Mouse (Mus musculus) fibroblast of lung, adult 2 months (primary cell): ENCODE data around the gene Cdkn1a.
A peak's percentile ranks its signal among the peaks of the same experiment; 100 is the strongest.
"Not testable (repeated sequence)": the region's sequence is repeated elsewhere in the genome, so short reads cannot be mapped to it uniquely, and the experiment has no call there.

Experiments
- DNase-seq: peaks from one replicate; pipeline ENCODE4 v3.0.0-alpha.2; 2011; ENCODE audit warnings: low read depth

Cdkn1a gene

DNA sequence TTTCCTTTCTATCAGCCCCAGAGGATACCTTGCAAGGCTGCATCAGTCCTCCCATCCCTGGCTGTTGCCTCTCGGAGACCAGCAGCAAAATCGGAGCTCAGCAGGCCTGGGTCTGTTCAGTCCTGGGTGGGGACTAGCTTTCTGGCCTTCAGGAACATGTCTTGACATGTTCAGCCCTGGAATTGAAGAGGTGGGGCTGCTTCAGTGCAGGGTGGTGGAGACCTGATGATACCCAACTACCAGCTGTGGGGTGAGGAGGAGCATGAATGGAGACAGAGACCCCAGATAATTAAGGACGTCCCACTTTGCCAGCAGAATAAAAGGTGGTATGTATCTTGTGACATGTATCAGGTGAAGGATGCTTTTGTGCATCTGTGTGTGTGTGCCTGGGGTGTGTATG, at the start of gene Cdkn1a:
TSS of gene Cdkn1a (plus strand) at position 201 of the 400 bp plus-strand sequence.
- DNase-seq = no peak

DNA sequence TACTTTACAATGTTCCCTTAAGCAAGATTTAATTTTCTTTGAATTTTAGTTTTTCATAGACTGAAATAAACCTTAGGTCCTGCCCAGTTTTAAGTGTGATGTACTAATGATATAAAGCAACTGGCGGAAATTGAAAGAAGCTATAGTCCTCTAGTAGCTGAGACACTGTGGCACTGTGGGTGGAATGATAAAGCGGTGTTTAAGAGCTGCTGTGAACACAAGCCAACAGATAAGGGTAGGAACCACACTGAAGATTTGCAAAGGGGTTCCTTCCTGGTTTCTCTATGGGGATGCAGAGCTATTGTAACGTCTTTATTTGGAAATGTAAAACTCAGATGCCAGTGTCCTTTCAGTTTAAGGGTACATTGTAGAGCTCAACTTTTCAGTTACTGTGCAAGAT, 49.1 kb upstream of the Cdkn1a start:
- not testable (repeated sequence) for DNase-seq

DNA sequence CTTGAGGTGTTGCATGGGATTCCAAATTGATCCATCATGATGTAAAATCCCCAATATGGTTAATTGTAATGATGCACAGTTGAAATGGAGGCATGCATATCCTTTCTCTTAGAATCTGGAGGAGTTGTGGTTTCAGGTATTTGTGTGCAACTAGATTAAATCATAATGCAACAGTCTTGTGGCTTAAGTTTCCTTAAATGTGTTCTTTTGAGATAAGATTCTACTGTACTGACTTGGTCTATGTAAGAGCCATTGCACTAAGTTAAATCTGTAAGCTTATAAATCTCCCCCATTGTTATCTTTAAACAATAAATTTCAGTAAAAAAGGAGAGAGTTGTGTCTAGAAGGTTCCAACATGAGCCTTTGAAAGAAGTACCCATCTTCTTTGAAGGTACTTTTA, 48.2 kb upstream of the Cdkn1a start:
- DNase-seq = no peak

- no peak for DNase-seq
These were observed 47.2 kb upstream of the Cdkn1a start for GRCm38 (mm10) chr17:29043583-29043982.

- DNase-seq = no peak
These were observed 46.4 kb upstream of the Cdkn1a start for GRCm38 (mm10) chr17:29044146-29044924.

DNA sequence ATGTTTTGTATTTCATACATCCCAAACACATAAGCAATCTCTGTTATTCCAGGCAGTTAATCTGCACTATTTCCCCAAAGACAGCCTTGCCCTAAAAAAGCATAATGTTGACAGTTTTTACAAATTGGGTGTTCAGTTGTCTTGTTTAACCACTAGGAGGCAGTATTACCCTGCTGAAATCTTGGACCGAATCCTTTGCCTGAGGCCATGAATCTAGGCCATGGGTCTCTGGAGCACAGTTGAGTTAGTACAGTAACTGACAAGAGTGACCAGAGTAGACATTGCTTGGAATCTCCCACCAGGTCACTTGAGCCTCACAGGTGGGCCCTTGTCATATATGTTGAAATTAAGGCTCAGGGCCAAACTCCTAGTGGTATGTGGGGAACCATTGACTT, 45.9 kb upstream of the Cdkn1a start:
- DNase-seq = no peak

- DNase-seq = no peak
These were observed 44.8 kb upstream of the Cdkn1a start for GRCm38 (mm10) chr17:29045741-29046530.

DNA sequence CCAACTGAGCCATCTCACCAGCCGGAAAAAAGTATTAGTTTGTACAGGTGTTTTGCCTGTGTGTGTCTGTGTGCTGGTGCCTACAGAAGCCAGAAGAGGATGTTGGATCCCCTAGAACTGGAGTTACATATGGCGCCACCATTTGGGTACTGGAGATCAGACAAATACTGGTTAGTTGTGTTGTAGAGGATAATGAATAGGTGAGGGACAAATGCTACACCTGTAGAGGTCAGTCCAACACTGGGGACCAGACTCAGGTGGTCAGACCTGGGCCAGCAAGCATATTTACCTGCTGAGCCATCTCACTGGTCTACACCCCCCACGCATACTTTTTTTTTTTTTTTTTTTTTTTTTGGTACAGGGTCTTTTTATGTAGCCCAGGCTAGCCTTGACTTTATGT, 43.9 kb upstream of the Cdkn1a start:
- DNase-seq = no peak

GRCm38 (mm10) chr17:29047697-29048514, 42.9 kb upstream of the Cdkn1a start:
- no peak for DNase-seq

DNA sequence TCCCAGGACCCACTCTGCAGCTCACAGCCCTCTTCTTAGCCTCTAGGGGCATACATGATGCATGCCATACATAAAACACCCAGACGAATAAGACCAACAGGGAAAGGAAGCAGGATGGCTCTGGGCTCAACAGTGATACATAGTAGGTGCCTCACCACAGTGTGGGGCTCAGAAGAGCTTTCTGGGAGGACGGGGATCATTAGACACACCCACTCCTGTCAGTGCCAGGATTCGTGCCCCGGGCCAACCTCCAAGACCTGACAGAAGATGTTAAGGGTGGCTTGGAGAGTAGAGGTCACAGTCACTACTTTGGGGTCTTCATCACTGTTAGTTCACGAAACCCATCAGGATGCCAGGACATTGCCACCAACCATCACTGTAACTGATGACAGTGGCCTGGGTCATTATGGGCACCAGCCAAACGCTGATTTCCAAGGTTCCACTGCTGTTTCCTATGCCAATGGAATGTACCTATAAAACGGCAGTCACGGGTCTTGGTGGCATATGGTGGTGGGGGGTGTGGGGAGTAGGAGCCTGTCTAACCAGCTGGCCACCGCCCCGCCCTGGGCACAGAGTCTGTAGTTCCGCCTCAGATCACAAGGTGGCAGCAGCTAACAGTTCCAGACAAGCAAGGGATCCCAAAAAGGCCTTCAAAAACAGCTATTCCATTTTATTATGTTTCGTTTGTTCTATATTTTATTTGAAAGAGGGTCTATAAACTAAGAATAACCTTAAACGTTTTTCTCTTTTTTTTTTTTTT, 41.8 kb upstream of the Cdkn1a start:
- DNase-seq = peak; percentile 58

- no peak for DNase-seq
These were observed 41.3 kb upstream of the Cdkn1a start for GRCm38 (mm10) chr17:29049508-29049889.

DNA sequence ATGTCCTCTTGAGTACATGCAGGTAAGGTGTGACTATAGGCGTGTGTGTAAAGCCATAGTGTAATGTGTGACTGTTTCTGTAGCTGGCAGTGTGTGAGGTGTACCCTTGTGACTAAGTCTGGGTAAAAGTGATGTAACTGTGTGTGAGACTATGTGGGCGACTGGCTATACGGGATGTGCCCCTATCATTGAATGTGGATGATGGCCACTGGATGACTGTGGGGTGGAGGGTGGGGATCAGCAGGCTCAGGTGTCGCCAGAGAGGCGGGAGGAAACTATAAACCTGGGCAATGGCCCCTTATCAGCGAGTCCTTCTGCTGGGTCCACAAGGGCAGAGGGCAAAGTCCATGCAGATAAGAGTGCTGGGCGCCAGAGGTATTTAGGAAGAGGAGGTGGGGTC, 40.9 kb upstream of the Cdkn1a start:
- no peak for DNase-seq

GRCm38 (mm10) chr17:29050791-29051190, 40.0 kb upstream of the Cdkn1a start:
- no peak for DNase-seq

DNA sequence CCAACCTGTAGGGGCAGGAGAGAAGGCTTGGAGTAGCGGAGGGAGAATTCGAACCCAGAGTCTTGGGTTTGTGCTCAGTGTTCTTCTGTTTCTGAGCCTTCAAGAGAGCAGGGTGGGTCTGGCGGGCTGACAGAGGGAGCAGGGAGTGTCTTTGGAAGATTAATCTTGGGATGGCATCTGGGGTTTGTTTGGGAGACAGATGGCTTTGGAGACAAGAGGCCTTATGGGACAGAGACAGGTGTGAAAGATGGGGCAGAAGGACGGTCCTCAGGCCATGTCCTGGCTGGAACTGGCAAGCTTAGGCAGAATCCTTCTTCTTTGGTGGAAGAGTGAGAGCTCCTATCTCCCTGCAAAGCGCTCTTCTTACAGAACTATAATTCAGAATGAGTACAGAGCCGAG, 37.7 kb upstream of the Cdkn1a start:
- no peak for DNase-seq

DNA sequence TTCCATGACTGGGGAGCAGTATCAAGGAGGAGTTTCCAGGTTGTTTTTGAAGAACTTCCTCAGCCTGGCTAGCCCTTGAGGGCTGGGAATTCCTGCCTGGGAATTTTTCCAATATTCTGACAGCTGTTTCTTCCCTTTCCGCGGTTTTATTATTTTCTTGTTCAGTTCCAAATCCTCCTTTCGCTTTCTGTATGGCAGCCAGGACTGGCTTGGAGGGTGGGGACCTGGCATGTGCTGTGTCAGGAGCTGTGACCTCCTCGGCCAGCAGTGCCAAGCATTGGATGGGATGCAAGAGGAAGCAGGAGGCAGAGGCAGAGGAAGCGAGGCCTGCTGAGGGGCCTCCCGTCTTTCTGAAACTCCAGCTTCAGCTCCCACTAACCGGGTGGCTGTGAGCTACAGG, 36.9 kb upstream of the Cdkn1a start:
- peak; percentile 88 for DNase-seq

- DNase-seq = no peak
These were observed 36.3 kb upstream of the Cdkn1a start for GRCm38 (mm10) chr17:29054429-29054828.

- no peak for DNase-seq
These were observed 35.2 kb upstream of the Cdkn1a start for GRCm38 (mm10) chr17:29055586-29055985.

GRCm38 (mm10) chr17:29056207-29056606, 34.6 kb upstream of the Cdkn1a start:
- no peak for DNase-seq

DNA sequence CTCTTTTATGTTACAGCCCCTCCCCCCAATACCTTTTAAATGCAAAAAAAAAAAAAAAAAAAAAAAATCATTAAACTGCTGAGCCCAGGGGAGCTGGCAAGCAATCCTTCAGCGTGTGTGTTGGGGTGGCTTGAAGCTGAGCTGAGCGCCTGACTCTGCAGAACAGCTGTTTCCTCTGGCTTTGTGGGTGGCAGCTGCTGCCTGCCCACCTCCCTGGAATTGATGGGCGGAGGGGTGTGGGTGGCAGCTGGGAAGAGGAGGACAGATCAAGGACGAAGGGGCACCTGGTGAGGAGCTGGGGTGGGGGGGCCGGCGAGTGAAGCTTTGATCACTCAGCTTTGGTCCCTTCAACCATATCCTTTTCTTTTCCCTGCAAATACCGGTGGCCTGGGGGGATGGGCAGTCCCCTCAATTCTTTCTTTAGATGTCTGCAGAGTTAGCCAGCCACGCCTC, 34.1 kb upstream of the Cdkn1a start:
- DNase-seq = no peak

DNA sequence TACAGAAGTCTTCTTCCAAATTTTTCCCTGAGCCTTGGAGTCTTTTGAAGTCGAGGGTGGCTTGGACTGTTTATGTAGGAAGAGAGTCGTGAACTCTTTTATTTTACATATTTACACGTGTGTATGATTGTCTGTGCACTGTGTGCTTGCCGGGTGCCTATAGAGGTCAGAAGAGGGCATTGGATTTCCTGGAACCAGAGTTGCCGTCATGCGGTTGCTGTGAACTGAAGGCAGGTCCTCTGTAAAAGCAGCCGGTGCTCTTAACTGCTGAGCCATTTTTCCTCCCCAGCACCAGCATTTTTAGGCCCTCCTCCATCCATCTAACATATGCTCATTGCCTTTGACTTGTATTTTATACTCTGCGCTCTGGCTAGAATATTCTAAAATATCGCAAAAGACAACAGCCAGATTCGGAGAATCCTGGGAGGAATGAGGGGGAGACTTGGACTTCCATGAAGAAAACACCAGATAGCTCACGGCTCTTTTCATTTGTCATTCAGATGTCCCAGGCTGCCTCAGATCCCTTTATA, 33.4 kb upstream of the Cdkn1a start:
- no peak for DNase-seq

DNA sequence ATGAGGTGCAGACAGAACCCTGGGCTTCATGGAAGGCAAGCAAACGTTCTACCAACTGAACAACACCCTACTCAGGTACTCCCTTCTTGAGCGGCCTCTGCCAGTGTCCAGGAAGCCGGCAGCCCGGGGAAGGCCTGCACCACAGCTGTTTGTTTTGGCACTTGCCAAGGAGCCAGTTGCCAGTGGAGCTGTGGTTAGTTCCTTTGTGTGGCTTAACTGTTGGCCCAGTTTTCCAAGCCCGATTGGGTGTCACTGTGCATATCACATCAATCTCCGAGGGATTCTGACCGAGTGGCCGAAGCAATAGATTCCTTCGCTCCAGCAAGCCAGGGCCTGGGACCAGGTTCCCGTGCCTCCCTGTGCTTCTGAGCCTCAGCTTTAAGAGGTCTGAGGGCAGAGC, 32.8 kb upstream of the Cdkn1a start:
- no peak for DNase-seq

DNA sequence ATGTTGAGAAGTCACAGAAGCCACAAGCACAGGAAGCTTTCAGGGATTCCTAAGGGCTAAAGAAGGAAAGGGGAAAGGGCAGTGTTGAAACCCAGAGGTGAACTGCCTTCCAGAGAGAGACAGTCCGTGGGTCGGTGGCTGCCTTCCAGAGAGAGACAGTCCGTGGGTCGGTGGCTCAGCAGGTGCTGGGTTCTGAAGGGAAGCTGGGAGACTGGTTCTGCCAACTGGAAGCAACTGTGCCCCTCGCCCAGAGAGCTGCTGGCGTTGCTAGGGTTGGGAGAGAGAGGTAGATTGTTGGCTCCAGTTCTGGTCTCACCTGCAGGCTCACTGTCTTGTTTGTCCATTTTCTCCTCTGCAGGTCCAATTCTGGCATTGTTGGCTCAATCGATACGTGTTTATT, 32.3 kb upstream of the Cdkn1a start:
- no peak for DNase-seq
